Mouse (Mus musculus) cerebral cortex, adult 2 months (tissue): Measurements from ENCODE around the gene Otop2.

Experiments
- WGBS: fragments of 180-500 bp; shearing (Covaris S2); methylation state at CpG from one replicate; pipeline ENCODE4 v1.1.7; 2018; 5-methylcytosine and 5-hydroxymethylcytosine counted together

The Otop2 gene

GRCm38 (mm10) chr11:115297214-115297826, 9.6 kb upstream of the Otop2 start, which contains the start of gene Fads6:
TSS of gene Fads6 (minus strand) at chr11:115297663.
- WGBS, result 2% methylated on average over 44 of the region's 44 CpGs

GRCm38 (mm10) chr11:115298160-115298559, 8.8 kb upstream of the Otop2 start:
- 78% methylated on average over 8 of the region's 8 CpGs for WGBS

GRCm38 (mm10) chr11:115300745-115301144, 6.2 kb upstream of the Otop2 start:
- 81% methylated on average over 4 of the region's 4 CpGs for WGBS

- 93% methylated on average over 2 of the region's 2 CpGs for WGBS
Observed at GRCm38 (mm10) chr11:115301351-115301750, 5.6 kb upstream of the Otop2 start.

- WGBS, result 76% methylated on average over 8 of the region's 8 CpGs
Observed at GRCm38 (mm10) chr11:115303167-115303566, 3.8 kb upstream of the Otop2 start.

GRCm38 (mm10) chr11:115308781-115309180, 1.8 kb downstream of the Otop2 start:
- WGBS, result 84% methylated on average over 1 of the region's 1 CpGs

GRCm38 (mm10) chr11:115314249-115314648, 7.3 kb downstream of the Otop2 start:
- WGBS, result 41% methylated on average over 2 of the region's 2 CpGs

GRCm38 (mm10) chr11:115317204-115317603, 10.2 kb downstream of the Otop2 start:
- WGBS, result 76% methylated on average over 7 of the region's 7 CpGs

GRCm38 (mm10) chr11:115318245-115319027, 11.5 kb downstream of the Otop2 start:
- WGBS, result 14% methylated on average over 63 of the region's 63 CpGs

- WGBS, result 38% methylated on average over 18 of the region's 18 CpGs
Observed at GRCm38 (mm10) chr11:115319704-115320383, 12.9 kb downstream of the Otop2 start.

- WGBS, result 3% methylated on average over 35 of the region's 35 CpGs
Observed at GRCm38 (mm10) chr11:115321906-115322693, 15.1 kb downstream of the Otop2 start, which contains the start of gene Ush1g. TSS of gene Ush1g (minus strand) at chr11:115322041.

- 15% methylated on average over 32 of the region's 32 CpGs for WGBS
Observed at GRCm38 (mm10) chr11:115323354-115323753, 16.4 kb downstream of the Otop2 start.

GRCm38 (mm10) chr11:115326730-115327129, 19.8 kb downstream of the Otop2 start:
- 51% methylated on average over 7 of the region's 7 CpGs for WGBS

- WGBS, result 76% methylated on average over 15 of the region's 15 CpGs
Observed at GRCm38 (mm10) chr11:115329339-115329738, 22.4 kb downstream of the Otop2 start.

GRCm38 (mm10) chr11:115334531-115334930, 27.6 kb downstream of the Otop2 start, which contains the start of gene Otop3:
TSS of gene Otop3 (plus strand) at chr11:115334731.
- 4% methylated on average over 29 of the region's 29 CpGs for WGBS

- 31% methylated on average over 12 of the region's 12 CpGs for WGBS
Observed at GRCm38 (mm10) chr11:115335223-115335622, 28.3 kb downstream of the Otop2 start.

- WGBS, result 29% methylated on average over 6 of the region's 6 CpGs
Observed at GRCm38 (mm10) chr11:115336115-115336514, 29.2 kb downstream of the Otop2 start.

- WGBS, result 62% methylated on average over 3 of the region's 3 CpGs
Observed at GRCm38 (mm10) chr11:115337350-115337749, 30.4 kb downstream of the Otop2 start.

- 68% methylated on average over 1 of the region's 1 CpGs for WGBS
Observed at GRCm38 (mm10) chr11:115337826-115338225, 30.9 kb downstream of the Otop2 start.

- WGBS, result 33% methylated on average over 2 of the region's 2 CpGs
Observed at GRCm38 (mm10) chr11:115341246-115341645, 34.3 kb downstream of the Otop2 start.

GRCm38 (mm10) chr11:115341866-115342265, 34.9 kb downstream of the Otop2 start:
- 73% methylated on average over 6 of the region's 6 CpGs for WGBS

GRCm38 (mm10) chr11:115344967-115345366, 38.0 kb downstream of the Otop2 start:
- WGBS, result 26% methylated on average over 12 of the region's 12 CpGs
